In genomic region chr9:21015571-21016130, GRCm38 (mm10) we compare ENCODE assay signal across 8 mouse cellular contexts. TPM values are rescaled to one million over a fixed set of nuclear protein-coding genes. Genes with fewer than 3 reads are reported as not detected.
DNase-seq lines count a peak whose midpoint lies in the region; ATAC-seq lines count a peak whose summit lies in the region.

Gene Icam1 (plus strand): TSS chr9:21015985.

- H3K9ac ChIP-seq in hindbrain, embryonic 14.5 days = 0 out of 2 replicates have a peak within 1 kb of the TSS, but pooled peaks have one; percentile 16
- peak within 1 kb of the TSS; percentile 31 for H3K9ac ChIP-seq in limb, embryonic 15.5 days
- no peak within 1 kb of the TSS for H3K9ac ChIP-seq in midbrain, embryonic 14.5 days (replicated peaks; ENCODE audit: low read length)

- peak within 1 kb of the TSS; percentile 39 for H3K4me2 ChIP-seq in hindbrain, embryonic 14.5 days (replicated peaks)
- H3K4me2 ChIP-seq in limb, embryonic 15.5 days = peak within 1 kb of the TSS; percentile 73
- peak within 1 kb of the TSS; percentile 37 for H3K4me2 ChIP-seq in midbrain, embryonic 14.5 days (ENCODE audit: low read length)

- no peak within 1 kb of the TSS for H3K27ac ChIP-seq in hindbrain, embryonic 14.5 days
- peak within 1 kb of the TSS; percentile 47; the same call in 1 of the 2 replicates for H3K27ac ChIP-seq in limb, embryonic 15.5 days
- no peak within 1 kb of the TSS for H3K27ac ChIP-seq in midbrain, embryonic 14.5 days (replicated peaks; ENCODE audit: low read depth, low read length)

- DNase-seq in B cell, adult 2 months = peak; percentile 78 to 79
- DNase-seq in adrenal gland, adult 2 months = peak; percentile 76
- peak; percentile 63 for DNase-seq in gastrocnemius, postnatal 10 days
- DNase-seq in hindbrain, embryonic 14.5 days (ENCODE audit: low spot score) = no peak
- DNase-seq in midbrain, embryonic 14.5 days = peak; percentile 13
- peak; percentile 59 for DNase-seq in testis, postnatal 14 days (ENCODE audit: low spot score)
- DNase-seq in Muller cell, postnatal 12 days (ENCODE audit: inconsistent ontology term) = no peak

- H3K9me3 ChIP-seq in hindbrain, embryonic 14.5 days (ENCODE audit: control insufficient read depth, low read length) = no peaks in the 10 kb centered on the region
- H3K9me3 ChIP-seq in limb, embryonic 15.5 days = no peaks in the 10 kb centered on the region
- H3K9me3 ChIP-seq in midbrain, embryonic 14.5 days (ENCODE audit: control insufficient read depth, low read length) = no peaks in the 10 kb centered on the region

- ATAC-seq in hindbrain, embryonic 14.5 days (ENCODE audit: low FRiP score) = no peak
- peak; percentile 33; the same call in 1 of the 2 replicates for ATAC-seq in limb, embryonic 15.5 days (ENCODE audit: insufficient number of reproducible peaks, low FRiP score, low TSS enrichment, low read depth)
- no peak for ATAC-seq in midbrain, embryonic 14.5 days (ENCODE audit: low FRiP score, low TSS enrichment)

- no peaks in the 10 kb centered on the region for H3K36me3 ChIP-seq in hindbrain, embryonic 14.5 days (replicated peaks; ENCODE audit: control insufficient read depth, insufficient read depth)
- 0 out of 2 replicates have a peak, but pooled peaks cover 3% of the 10 kb centered on the region for H3K36me3 ChIP-seq in limb, embryonic 15.5 days
- no peaks in the 10 kb centered on the region for H3K36me3 ChIP-seq in midbrain, embryonic 14.5 days (ENCODE audit: control insufficient read depth, insufficient read depth, low read length)

- H3K4me1 ChIP-seq in hindbrain, embryonic 14.5 days (replicated peaks; ENCODE audit: control insufficient read depth, insufficient read depth, low read length) = no peaks in the 10 kb centered on the region
- peaks cover 27% of the 10 kb centered on the region for H3K4me1 ChIP-seq in limb, embryonic 15.5 days
- H3K4me1 ChIP-seq in midbrain, embryonic 14.5 days (ENCODE audit: control insufficient read depth, insufficient read depth, low read length) = no peaks in the 10 kb centered on the region

- peak within 1 kb of the TSS; percentile 18 for H3K4me3 ChIP-seq in hindbrain, embryonic 14.5 days (replicated peaks; ENCODE audit: low read length)
- peak within 1 kb of the TSS; percentile 49 for H3K4me3 ChIP-seq in limb, embryonic 15.5 days
- peak within 1 kb of the TSS; percentile 10; the same call in 1 of the 2 replicates for H3K4me3 ChIP-seq in midbrain, embryonic 14.5 days (replicated peaks; ENCODE audit: low read depth, low read length)

- H3K27me3 ChIP-seq in hindbrain, embryonic 14.5 days (ENCODE audit: control insufficient read depth, insufficient read depth, low read length) = peaks cover 55% of the 10 kb centered on the region
- peaks cover 42% of the 10 kb centered on the region for H3K27me3 ChIP-seq in limb, embryonic 15.5 days
- peaks cover 42% of the 10 kb centered on the region for H3K27me3 ChIP-seq in midbrain, embryonic 14.5 days (ENCODE audit: control insufficient read depth, insufficient read depth, low read length)

- 1% methylated on average over 30 of the region's 30 CpGs for WGBS in hindbrain, embryonic 14.5 days
- 2% methylated on average over 30 of the region's 30 CpGs for WGBS in limb, embryonic 15.5 days
- WGBS in midbrain, embryonic 14.5 days = 2% methylated on average over 30 of the region's 30 CpGs

RNA-seq across cellular contexts. Expression of gene Icam1, which starts in this region (rescaled TPM):
- total RNA-seq in adrenal gland, adult 2 months (2021) = 10 to 100 TPM; 10.8 to 19.1 TPM
- 7.5 and 8.3 TPM in 2 replicates for polyA plus RNA-seq in adrenal gland, adult 2 months (2012; rRNA removed)
- total RNA-seq in gastrocnemius, postnatal 10 days (2021) = 1 to 10 TPM; 3.8 to 5.6 TPM
- polyA plus RNA-seq in hindbrain, embryonic 14.5 days (2014; fragmentation: Nextera tagmentation; extraction: Ambion mirVana) = 3.6 and 3.8 TPM in 2 replicates
- 23.4 and 24.4 TPM in 2 replicates for polyA plus RNA-seq in limb, embryonic 15.5 days (2015; fragmentation: Nextera tagmentation; extraction: Ambion mirVana)
- polyA plus RNA-seq in midbrain, embryonic 14.5 days (2014; fragmentation: Nextera tagmentation; extraction: Ambion mirVana) = 1.7 and 4.1 TPM in 2 replicates

Comparison
In these comparisons a context has a peak if more than half of its experiments do, and no peak if none do; other contexts are left out.
1. DNase-seq: peak in B cell, adult 2 months (2 of 2), adrenal gland, adult 2 months (single experiment), gastrocnemius, postnatal 10 days (single experiment), midbrain, embryonic 14.5 days (single experiment) and testis, postnatal 14 days (single experiment); none in hindbrain, embryonic 14.5 days (single experiment) and Muller cell, postnatal 12 days (single experiment).
2. Peak in every context shown above with its lines, with median percentiles within 50 percentile points of each other: H3K4me2 ChIP-seq and H3K4me3 ChIP-seq.